Mouse (Mus musculus): ENCODE data around the gene Ehhadh.
"Not testable (repeated sequence)": the region's sequence is repeated elsewhere in the genome, so short reads cannot be mapped to it uniquely, and the experiment has no call there.

GRCm38 (mm10) chr16:21807786-21808185 is 20.2 kb upstream of the Ehhadh start:
- not testable (repeated sequence) for TF ChIP-seq CTCF (IDR thresholded peaks at IDR 0.05; ENCODE audit: borderline replicate concordance, insufficient read depth, low read depth, low read length); POLR2A (IDR thresholded peaks at IDR 0.05; ENCODE audit: borderline replicate concordance, insufficient read depth, low read length)
